Mouse (Mus musculus) embryonic facial prominence, embryonic 14.5 days (tissue): Measurements from ENCODE around the gene Ubqln3. TPM values are rescaled to one million over a fixed set of nuclear protein-coding genes. Genes with fewer than 3 reads are reported as not detected.
A peak's percentile ranks its signal among the peaks of the same experiment; 100 is the strongest.

Experiments
- ATAC-seq: fragments of 200-750 bp; cut with Nextera tagmentation; 2 replicates; pipeline ENCODE4 v1.8.0; 2017; ENCODE audit warnings: low read depth, moderate number of reproducible peaks, moderate TSS enrichment
- DNase-seq: peaks from one replicate; pipeline ENCODE4 v3.0.0-alpha.2; 2015; ENCODE audit warnings: low spot score
- H3K27ac ChIP-seq: fragments of 300-500 bp; sonication (generic); replicated peaks from 2 replicates; pipeline ENCODE4 v1.5.1; 2014; ENCODE audit warnings: low read depth, mild to moderate bottlenecking, low read length, moderate library complexity
- H3K27me3 ChIP-seq: fragments of 300-500 bp; sonication (generic); replicated peaks from 2 replicates; pipeline ENCODE4 v1.6.1; 2014; ENCODE audit warnings: low read length; ENCODE audit not compliant: control insufficient read depth, insufficient read depth
- H3K36me3 ChIP-seq: fragments of 300-500 bp; sonication (generic); 2 replicates; pipeline ENCODE4 v1.6.1; 2014; ENCODE audit warnings: low read length, mixed read lengths; ENCODE audit not compliant: control insufficient read depth, insufficient read depth
- H3K4me1 ChIP-seq: fragments of 300-500 bp; sonication (generic); 2 replicates; pipeline ENCODE4 v1.6.1; 2014; ENCODE audit warnings: antibody characterized with exemption, low read length; ENCODE audit not compliant: control insufficient read depth, insufficient read depth
- H3K4me2 ChIP-seq: fragments of 300-500 bp; sonication (generic); 2 replicates; pipeline ENCODE4 v1.6.1; 2014; ENCODE audit warnings: low read depth, mild to moderate bottlenecking, low read length, moderate library complexity, mixed read lengths
- H3K4me3 ChIP-seq: fragments of 300-500 bp; sonication (generic); 2 replicates; pipeline ENCODE4 v1.5.1; 2014; ENCODE audit warnings: low read depth, mild to moderate bottlenecking, low read length
- H3K9ac ChIP-seq: fragments of 300-500 bp; sonication (generic); 2 replicates; pipeline ENCODE4 v1.6.1; 2014; ENCODE audit warnings: low read depth, mild to moderate bottlenecking, low read length, moderate library complexity, mixed read lengths
- H3K9me3 ChIP-seq: fragments of 300-500 bp; sonication (generic); 2 replicates; pipeline ENCODE4 v1.6.1; 2016; ENCODE audit warnings: low read length; ENCODE audit not compliant: control insufficient read depth
- WGBS: fragments of 180-500 bp; shearing (Covaris S2); extraction: QIAGEN DNeasy Blood & Tissue Kit; methylation state at CpG from one replicate; pipeline ENCODE4 v1.1.7; 2014; 5-methylcytosine and 5-hydroxymethylcytosine counted together
- polyA plus RNA-seq: library from polyadenylated mRNA; unstranded; fragments of >200 nt; fragmentation: Nextera tagmentation; extraction: Ambion mirVana; gene quantifications from 2 replicates; pipeline ENCODE4 v1.2.1, GENCODE M21; 2014

Gene Ubqln3
- polyA plus RNA-seq, result 0.21 and 0.25 TPM in 2 replicates

DNA sequence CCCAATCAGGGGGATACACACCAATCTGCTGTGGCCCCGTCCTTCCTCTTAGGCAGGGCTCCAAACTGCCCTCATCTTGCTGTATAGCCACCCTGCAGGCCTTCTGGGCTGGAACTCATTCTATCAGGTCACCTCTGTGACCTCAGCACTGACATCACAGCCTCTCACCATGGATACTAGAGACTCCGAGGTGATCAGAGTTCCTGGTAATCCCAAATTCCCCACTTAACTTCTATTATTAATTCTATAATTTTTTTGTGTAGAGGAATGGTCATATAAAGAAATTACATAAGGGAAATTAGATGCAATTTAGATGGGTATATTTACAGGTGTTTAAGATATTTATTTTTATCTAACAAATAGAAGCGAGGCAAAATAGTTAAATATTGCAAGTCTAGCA lies at the start of gene Ubqln3:
Gene Ubqln3 (minus strand): TSS at position 101 of the 400 bp plus-strand sequence.
- H3K27me3 ChIP-seq, result no peaks in the 10 kb centered on the region
- H3K9me3 ChIP-seq, result no peaks in the 10 kb centered on the region
- 69% methylated on average over 3 of the region's 3 CpGs for WGBS
- no peak within 1 kb of the TSS for H3K4me2 ChIP-seq
- DNase-seq, result no peak
- H3K27ac ChIP-seq, result no peak within 1 kb of the TSS
- H3K4me3 ChIP-seq, result no peak within 1 kb of the TSS
- H3K4me1 ChIP-seq, result no peaks in the 10 kb centered on the region
- H3K9ac ChIP-seq, result no peak within 1 kb of the TSS
- no peak for ATAC-seq
- no peaks in the 10 kb centered on the region for H3K36me3 ChIP-seq

DNA sequence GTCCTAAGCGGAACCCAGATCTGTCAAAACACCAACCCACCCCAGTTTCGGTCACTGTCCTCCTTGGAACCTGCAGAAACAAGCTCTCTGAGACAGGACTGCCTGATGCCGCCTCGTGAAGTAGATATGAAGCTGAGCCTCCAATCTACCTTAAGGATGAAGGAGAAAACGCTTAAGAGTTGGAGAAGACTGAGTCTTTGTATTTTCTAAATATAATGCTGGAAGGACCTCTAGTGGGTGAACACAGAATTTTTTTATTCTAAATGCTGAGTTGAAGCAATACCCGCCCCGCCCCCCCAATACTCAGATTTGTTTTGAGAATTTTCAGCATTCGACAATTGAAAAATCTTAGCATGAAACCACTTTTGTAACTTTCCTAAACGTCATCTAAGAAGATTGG lies 48.2 kb upstream of the Ubqln3 start:
- Histone ChIP-seq H3K27me3 (no peaks in the 10 kb centered on the region), H3K9ac (no peak overlapping the region), H3K9me3 (no peaks in the 10 kb centered on the region), H3K4me2 (no peak overlapping the region), H3K4me1 (no peaks in the 10 kb centered on the region), H3K27ac (no peak overlapping the region), H3K36me3 (no peaks in the 10 kb centered on the region), H3K4me3 (no peak overlapping the region)
- DNase-seq, result no peak
- no peak for ATAC-seq
- WGBS, result 53% methylated on average over 9 of the region's 9 CpGs

DNA sequence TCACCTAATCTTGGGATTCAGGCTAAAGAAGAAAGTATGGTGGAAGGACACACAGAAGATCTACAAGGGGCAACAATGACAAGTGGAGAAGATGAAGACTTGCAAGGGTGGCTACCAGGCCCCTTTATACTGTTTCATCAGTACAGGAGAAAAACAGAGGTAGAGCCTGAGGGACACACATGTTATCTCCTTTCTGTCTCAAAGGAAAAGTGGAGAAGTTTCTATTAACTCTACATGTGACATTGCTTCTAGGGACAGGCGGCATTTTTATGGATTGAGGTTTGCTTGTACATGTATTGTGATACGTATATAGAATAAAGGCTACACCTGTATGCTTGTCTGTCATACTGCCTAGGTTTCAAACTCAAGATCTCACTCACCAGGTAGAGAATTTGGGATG lies 40.2 kb upstream of the Ubqln3 start, which contains the start of gene Olfr648:
Gene Olfr648 (minus strand): TSS at position 101 of the 400 bp plus-strand sequence.
- ATAC-seq, result no peak
- Histone ChIP-seq H3K9me3 (no peaks in the 10 kb centered on the region), H3K4me2 (no peak within 1 kb of the TSS), H3K27me3 (no peaks in the 10 kb centered on the region), H3K4me3 (no peak within 1 kb of the TSS), H3K9ac (no peak within 1 kb of the TSS), H3K27ac (no peak within 1 kb of the TSS), H3K36me3 (no peaks in the 10 kb centered on the region), H3K4me1 (no peaks in the 10 kb centered on the region)
- WGBS, result 90% methylated on average over 2 of the region's 2 CpGs
- DNase-seq, result no peak

DNA sequence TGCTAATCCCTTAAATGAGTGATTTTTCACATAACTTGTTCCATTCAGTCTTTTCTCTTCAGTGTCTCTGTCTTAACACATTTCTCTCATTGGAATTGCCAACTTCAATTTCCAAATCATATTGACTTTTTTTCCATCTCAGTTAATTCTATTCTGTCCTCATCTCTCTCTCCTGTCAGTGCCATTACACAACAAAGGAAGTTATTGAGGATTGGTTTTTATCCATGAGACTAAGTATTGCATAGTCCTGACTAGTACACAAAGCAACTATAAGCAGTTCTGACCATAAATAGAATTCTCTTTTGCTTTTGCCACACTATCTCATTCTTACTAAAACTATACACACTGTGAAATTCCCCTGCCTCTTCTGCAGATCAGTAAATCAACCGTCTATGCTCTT lies 36.0 kb upstream of the Ubqln3 start:
- no peak overlapping the region for H3K4me3 ChIP-seq
- WGBS, result 76% methylated on average over 1 of the region's 1 CpGs
- no peaks in the 10 kb centered on the region for H3K4me1 ChIP-seq
- H3K27me3 ChIP-seq, result no peaks in the 10 kb centered on the region
- no peaks in the 10 kb centered on the region for H3K9me3 ChIP-seq
- DNase-seq (no peak), ATAC-seq (no peak)
- H3K9ac ChIP-seq, result no peak overlapping the region
- no peak overlapping the region for H3K27ac ChIP-seq
- no peak overlapping the region for H3K4me2 ChIP-seq
- H3K36me3 ChIP-seq, result no peaks in the 10 kb centered on the region

DNA sequence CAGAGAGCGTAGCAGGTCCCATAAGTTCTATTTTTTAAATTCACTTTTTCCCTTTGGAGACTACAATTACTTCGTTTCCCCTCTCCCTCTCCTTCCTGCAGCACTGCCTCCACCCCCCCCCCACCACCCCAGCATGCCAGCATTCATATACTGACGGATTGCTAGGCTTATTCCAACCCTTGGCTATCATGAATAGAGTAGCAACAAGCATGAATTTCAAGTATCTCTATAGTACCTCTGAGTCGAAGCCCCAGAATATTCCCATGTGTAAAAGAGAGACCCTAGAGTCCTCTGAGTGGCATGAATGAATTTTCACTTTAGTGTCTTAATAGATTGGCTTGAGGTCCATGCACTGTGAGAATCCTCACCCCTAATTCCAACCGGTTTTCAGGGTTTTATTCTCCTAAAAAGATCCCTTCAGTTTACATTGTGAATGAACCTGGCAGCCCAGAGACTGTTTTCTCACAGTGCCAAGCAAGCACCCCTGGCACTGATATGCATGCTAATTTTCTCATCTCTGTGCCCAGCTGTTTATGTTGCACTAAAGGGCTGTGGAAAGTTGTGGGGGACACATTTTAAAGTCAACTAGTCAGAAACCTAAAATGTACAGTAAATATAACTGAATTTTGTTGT lies 35.5 kb upstream of the Ubqln3 start:
- Histone ChIP-seq H3K4me2 (no peak overlapping the region), H3K9me3 (no peaks in the 10 kb centered on the region), H3K36me3 (no peaks in the 10 kb centered on the region), H3K9ac (no peak overlapping the region), H3K4me1 (no peaks in the 10 kb centered on the region), H3K4me3 (no peak overlapping the region), H3K27ac (no peak overlapping the region), H3K27me3 (no peaks in the 10 kb centered on the region)
- ATAC-seq (no peak), DNase-seq (no peak)
- 69% methylated on average over 5 of the region's 5 CpGs for whole genome bisulfite sequencing

DNA sequence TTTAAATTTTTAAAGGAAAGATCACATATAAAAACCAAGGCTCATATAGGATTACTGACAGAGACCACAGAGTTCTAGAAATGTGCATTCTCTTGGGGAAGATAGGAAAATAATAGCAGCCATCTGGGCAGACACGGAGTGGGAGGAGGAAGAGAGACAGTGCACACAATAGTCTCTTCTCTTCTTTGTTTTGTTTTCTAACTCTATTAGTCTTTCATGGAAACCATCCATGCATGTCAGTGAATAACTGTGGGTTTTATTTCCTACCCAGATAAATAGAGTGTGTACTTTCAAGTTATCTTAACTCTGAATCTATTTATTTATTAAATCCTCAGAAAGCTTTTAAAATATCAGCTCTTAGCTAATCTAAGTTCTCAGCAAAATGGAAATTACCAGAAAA lies 32.0 kb upstream of the Ubqln3 start:
- Histone ChIP-seq H3K36me3 (no peaks in the 10 kb centered on the region), H3K27me3 (no peaks in the 10 kb centered on the region), H3K4me2 (no peak overlapping the region), H3K4me3 (no peak overlapping the region), H3K27ac (no peak overlapping the region), H3K9ac (no peak overlapping the region), H3K9me3 (no peaks in the 10 kb centered on the region), H3K4me1 (no peaks in the 10 kb centered on the region)
- 43% methylated on average over 1 of the region's 1 CpGs for WGBS
- ATAC-seq, result no peak
- no peak for DNase-seq

DNA sequence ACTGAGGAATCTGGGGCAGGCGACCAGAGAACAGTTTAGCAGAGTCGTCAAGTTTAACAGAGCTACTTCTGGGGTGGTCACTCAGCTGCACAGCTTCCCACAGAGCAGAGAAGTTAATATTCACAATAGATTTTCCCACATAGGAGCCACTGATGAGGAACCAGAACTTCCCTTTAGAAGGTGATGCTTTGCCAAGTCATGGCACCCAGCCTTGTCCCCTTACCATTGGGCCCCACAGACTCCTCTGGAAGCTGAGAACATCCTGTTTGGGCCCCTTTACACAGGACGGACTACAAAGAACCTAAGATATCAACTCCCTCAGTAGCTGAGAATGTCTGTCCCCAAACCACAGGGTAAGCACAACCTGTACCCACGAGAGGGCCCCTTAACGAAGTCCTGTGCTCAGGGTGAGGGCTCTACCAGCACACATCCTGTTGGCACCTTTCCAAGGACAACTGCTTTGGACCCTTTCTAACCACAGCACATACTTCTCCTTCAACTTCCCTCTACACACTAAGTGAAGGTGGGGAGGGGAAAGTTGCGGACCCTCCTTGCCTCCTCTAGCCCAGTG lies 26.6 kb upstream of the Ubqln3 start:
- WGBS, result 78% methylated on average over 6 of the region's 6 CpGs
- Histone ChIP-seq H3K27me3 (no peaks in the 10 kb centered on the region), H3K27ac (no peak overlapping the region), H3K9ac (no peak overlapping the region), H3K36me3 (no peaks in the 10 kb centered on the region), H3K4me2 (no peak overlapping the region), H3K9me3 (no peaks in the 10 kb centered on the region), H3K4me3 (no peak overlapping the region), H3K4me1 (no peaks in the 10 kb centered on the region)
- ATAC-seq (peak; percentile 37; the same call in 1 of the 2 replicates), DNase-seq (peak; percentile 20)

DNA sequence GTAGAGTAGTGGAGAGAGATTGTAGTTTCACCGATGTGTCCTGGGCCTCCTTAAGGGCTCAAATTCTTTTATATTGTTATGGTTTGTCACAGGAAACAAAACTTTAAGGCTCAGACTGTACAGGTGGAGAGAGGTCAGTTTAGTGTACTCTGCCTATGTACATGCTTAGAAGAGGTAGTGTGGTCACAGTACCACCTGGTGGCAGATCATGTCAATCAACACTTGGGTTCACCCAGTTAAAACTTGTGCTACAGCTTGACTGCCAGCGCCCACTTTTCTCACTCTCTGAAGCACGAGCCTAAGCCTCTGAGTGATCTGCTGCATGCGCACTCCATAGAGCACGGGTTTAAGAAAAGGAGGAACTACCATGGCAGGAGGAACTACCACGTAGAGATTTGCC lies 24.0 kb upstream of the Ubqln3 start:
- 80% methylated on average over 6 of the region's 6 CpGs for WGBS
- H3K4me3 ChIP-seq, result no peak overlapping the region
- ATAC-seq (no peak), DNase-seq (no peak)
- no peak overlapping the region for H3K9ac ChIP-seq
- no peaks in the 10 kb centered on the region for H3K36me3 ChIP-seq
- no peak overlapping the region for H3K27ac ChIP-seq
- no peaks in the 10 kb centered on the region for H3K27me3 ChIP-seq
- no peak overlapping the region for H3K4me2 ChIP-seq
- H3K9me3 ChIP-seq, result no peaks in the 10 kb centered on the region
- H3K4me1 ChIP-seq, result no peaks in the 10 kb centered on the region

DNA sequence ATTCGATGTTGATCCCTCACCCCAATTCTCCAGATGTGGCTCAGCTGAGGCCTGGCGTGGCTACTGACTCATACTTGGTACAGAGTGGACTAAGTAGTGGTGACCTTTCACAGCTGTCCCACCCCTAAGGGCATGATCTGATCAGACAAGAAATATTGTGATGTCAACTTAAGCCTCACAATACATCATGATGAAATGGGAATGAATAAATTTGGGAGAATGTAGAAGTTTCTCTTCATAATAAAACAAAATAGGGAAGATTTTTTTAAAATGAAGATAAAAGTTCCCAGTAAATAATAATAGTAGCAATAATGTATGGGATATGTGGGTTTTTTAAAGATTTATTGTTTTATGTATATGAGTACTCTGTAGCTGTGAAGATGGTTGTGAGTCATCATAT lies 7.4 kb upstream of the Ubqln3 start, which contains the start of gene Ubqlnl:
Gene Ubqlnl (minus strand): TSS at position 101 of the 400 bp plus-strand sequence.
- 77% methylated on average over 2 of the region's 2 CpGs for WGBS
- ATAC-seq, result no peak

More for the DNA sequence above, 7.4 kb upstream of the Ubqln3 start, which contains the start of gene Ubqlnl:
- Histone ChIP-seq H3K4me3 (no peak within 1 kb of the TSS), H3K27me3 (no peaks in the 10 kb centered on the region), H3K27ac (no peak within 1 kb of the TSS), H3K9ac (no peak within 1 kb of the TSS), H3K4me2 (no peak within 1 kb of the TSS), H3K9me3 (no peaks in the 10 kb centered on the region), H3K36me3 (no peaks in the 10 kb centered on the region), H3K4me1 (no peaks in the 10 kb centered on the region)
- no peak for DNase-seq
